Mouse (Mus musculus) cortical plate, adult 2 months (tissue): ENCODE data around the gene Xpa. TPM values are rescaled to one million over a fixed set of nuclear protein-coding genes. Genes with fewer than 3 reads are reported as not detected.

ENCODE experiments used
- H3K27ac ChIP-seq: fragments of 200-500 bp; 2 replicates; pipeline ENCODE4 v1.5.1; 2012; ENCODE audit warnings: low read length, control low read depth, inconsistent platforms; ENCODE audit not compliant: insufficient read depth
- H3K4me1 ChIP-seq: fragments of 200-500 bp; 2 replicates; pipeline ENCODE4 v1.6.1; 2011; ENCODE audit warnings: low read length; ENCODE audit not compliant: control insufficient read depth, insufficient read depth
- H3K4me3 ChIP-seq: fragments of 200-500 bp; 2 replicates; pipeline ENCODE4 v1.5.1; 2011; ENCODE audit warnings: mild to moderate bottlenecking, low read length, control low read depth; ENCODE audit not compliant: insufficient read depth
- CTCF ChIP-seq: fragments of 200-500 bp; IDR thresholded peaks from 2 replicates; pipeline ENCODE4 v1.5.1; 2011; ENCODE audit warnings: mild to moderate bottlenecking, control low read depth, low read length; ENCODE audit not compliant: insufficient read depth; ENCODE audit errors: extremely low read depth
- POLR2A ChIP-seq: fragments of 200-500 bp; IDR thresholded peaks from 2 replicates; pipeline ENCODE4 v1.6.1; 2011; ENCODE audit warnings: mild to moderate bottlenecking, low read length, control low read depth; ENCODE audit not compliant: insufficient read depth; ENCODE audit errors: extremely low read depth
- polyA plus RNA-seq: library from polyadenylated mRNA; depleted of rRNA; stranded (reverse); fragments of >200 nt; gene quantifications from 2 replicates; pipeline ENCODE4 v1.2.3, GENCODE M21; 2012

Gene Xpa
- polyA plus RNA-seq, 1 experiment, result 20.9 TPM

DNA sequence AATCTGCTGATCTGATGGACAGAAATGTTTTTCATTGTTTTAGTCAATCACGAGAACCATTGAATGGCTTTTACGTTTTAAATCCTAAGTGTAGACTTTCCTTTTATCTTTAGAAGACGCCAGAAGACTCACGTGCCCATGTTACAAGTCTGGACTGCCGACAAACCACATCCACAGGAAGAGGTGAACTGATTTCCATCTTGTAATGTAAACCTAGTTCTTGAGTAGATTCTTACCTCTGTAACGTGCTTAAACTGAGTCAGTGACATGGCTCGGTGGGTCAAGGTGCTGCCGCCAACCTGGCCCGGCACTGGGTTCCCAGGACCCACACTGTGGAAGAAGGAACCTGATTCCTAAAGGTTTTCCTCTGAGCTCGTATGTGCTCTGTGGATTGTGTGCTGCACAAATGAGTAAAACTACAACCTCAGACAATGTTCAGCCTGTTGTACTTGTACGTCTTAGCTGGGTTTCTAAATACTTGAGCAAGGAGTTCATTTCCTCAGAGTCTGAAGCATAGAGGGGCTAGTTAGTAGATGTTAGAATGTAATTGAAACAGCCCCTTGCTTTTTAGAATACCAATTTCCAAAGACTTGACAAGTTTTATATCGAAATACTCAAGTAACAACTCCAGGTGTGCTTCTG, 44.1 kb downstream of the Xpa start:
- TF ChIP-seq POLR2A (no peak), CTCF (no peak)
- no peaks in the 10 kb centered on the region for H3K4me1 ChIP-seq
- H3K27ac ChIP-seq, result no peak overlapping the region
- H3K4me3 ChIP-seq, result no peak overlapping the region

DNA sequence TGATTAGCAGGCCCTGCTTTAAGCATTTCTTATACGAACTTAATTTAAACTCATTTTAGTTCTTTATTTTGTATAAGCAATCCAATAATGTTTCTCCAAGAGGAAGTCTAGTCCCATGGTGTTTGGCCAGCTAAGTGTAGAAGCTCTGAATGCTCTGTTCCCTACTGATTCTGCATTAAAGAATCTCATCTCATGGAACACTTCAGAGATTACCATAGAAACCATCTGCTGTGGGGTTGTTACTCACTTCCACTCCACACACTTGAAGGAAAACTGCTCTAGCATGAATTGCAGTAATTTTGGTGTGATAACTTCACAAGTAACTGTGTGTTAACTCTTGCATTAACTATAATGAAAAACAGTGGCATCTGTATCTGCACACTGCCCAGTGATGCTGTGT, 49.2 kb downstream of the Xpa start:
- H3K27ac ChIP-seq, result peak overlapping the region; percentile 37; the same call in 1 of the 2 replicates
- peaks cover 4% of the 10 kb centered on the region; the same call in 1 of the 2 replicates for H3K4me1 ChIP-seq
- H3K4me3 ChIP-seq, result no peak overlapping the region
- TF ChIP-seq CTCF (no peak), POLR2A (no peak)

DNA sequence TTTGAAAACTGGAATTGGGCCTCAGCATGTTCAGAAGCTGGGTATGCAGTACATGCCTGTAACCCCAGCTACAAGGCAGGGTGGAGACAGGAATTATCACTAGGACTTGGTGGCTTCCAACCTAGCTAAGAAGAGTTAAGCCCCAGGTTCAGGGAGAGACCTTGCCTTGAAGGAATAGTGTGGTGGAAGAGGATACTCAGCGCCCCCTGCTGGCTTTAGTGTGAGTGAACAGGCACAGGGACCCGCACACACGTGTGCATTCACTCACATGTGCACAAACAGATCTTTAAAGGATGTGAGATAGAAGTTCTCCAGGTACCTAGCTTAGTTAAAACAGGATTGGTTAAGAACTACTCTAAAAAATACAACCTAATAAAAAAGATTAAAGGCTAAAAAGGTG, 51.8 kb downstream of the Xpa start:
- Histone ChIP-seq H3K4me1 (peaks cover 10% of the 10 kb centered on the region), H3K27ac (no peak overlapping the region), H3K4me3 (no peak overlapping the region)
- no peak; the same call in 1 of the 2 replicates for TF ChIP-seq CTCF
- no peak for TF ChIP-seq POLR2A

DNA sequence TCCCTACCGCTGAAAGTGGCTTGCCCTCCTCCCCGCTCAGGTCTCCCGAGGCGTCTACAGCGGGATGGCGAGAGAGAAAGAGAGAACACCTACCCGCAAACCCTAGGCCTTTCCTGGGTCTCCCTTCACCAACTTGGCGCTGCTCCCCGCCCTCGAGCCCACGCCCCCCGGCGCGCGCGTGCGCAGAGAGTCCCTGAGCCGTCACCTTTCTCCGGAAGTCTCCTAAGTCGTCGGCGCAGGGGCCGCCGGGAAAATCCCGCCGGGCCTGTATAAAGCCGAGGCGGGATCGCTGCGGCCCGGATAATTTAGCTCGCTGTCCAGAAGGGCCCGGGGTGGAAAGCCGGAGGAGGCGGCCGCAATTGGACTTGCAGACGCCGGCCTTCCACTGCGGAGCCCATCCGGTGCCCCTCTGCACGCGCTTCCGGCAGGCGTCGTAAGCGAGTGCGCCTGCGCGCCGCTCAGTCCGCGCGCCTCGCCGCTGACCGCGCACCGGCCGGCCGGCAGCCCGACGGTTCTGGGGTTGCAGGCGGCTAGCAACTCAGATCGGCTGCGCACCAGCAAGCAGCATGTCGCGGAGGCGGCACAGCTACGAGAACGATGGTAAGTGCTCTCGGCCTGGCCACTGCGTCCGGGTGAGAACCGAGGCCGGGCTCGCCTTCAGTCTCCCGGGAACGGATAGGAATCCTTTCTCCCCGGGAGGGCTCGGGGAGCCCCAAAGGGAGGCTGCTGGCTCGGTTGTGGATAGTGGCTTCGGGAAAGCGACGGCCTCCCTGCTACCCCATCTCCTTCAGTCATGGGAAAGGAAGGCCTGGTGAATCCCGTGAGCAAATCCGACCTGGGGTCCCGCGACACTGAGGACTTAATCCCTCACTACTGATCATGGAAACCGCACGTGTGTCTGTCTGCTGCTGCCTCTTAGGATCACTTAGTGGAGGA, 57.6 kb downstream of the Xpa start, which contains the start of the genes Ncbp1 and Tstd2:
Gene Ncbp1, plus strand, starts transcription at position 327 of the 936 bp plus-strand sequence.
Gene Tstd2, minus strand, starts transcription at position 408 of the 936 bp plus-strand sequence.
- Histone ChIP-seq H3K27ac (peak within 1 kb of the TSS; percentile 94), H3K4me3 (peak within 1 kb of the TSS; percentile 83), H3K4me1 (peaks cover 6% of the 10 kb centered on the region)
- peak; percentile 61 for TF ChIP-seq POLR2A
- TF ChIP-seq CTCF, result no peak

DNA sequence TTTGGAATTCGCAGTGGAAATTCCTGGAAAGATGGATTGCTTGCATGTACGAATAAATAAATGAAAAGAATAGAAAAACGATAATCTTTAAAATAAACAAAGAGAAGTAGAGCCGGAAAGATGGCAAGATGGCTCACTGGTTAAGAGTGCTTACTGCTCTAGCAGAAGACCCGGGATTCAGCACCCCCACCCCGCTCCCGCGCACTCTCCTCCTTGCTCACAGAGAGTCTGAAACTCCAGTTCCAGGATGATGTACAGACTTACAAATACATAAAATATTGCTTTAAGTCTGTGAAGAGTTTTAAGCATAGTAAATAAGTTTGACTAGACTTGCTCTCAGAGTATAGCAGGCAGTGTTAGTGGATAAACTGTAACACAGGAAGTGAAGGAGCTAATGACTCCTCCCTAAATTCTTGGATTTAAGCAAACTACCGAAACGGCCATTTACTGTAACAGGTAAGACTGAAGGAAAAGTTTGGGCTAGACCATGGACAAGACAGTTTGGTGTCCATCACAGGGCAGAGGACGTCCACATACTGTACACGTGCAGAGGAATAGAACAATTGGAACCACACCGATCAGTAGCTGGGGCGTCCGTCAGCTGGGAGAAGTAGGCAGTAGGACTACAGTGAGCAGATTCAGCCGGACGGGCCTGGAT, 58.4 kb downstream of the Xpa start:
- peak overlapping the region; percentile 83 for H3K4me3 ChIP-seq
- peaks cover 6% of the 10 kb centered on the region for H3K4me1 ChIP-seq
- 0 out of 2 replicates have a peak overlapping the region, but pooled peaks have one; percentile 94 for H3K27ac ChIP-seq
- no peak for TF ChIP-seq CTCF
- no peak for TF ChIP-seq POLR2A

DNA sequence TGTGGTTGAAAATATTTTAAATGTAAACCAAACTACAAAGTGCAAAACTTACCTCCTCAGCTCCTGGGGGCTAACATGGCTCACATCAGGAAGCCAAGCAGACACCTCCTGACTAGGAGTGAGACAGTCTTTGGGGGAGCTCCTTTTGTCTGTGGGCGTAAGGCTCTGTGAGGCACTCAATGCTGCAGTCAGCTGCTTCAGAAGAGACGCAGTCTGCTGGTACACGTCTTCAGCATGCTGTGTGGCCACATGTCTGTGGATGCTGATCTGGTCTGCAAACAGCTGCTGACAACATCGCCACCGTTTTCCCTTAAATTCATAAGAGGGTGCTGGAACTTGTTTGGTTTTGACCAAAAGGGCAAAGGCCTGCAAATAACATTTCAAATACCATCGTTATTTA, 64.3 kb downstream of the Xpa start:
- H3K4me1 ChIP-seq, result peaks cover 1% of the 10 kb centered on the region; the same call in 1 of the 2 replicates
- H3K4me3 ChIP-seq, result no peak overlapping the region
- H3K27ac ChIP-seq, result no peak overlapping the region
- TF ChIP-seq POLR2A, result no peak
- TF ChIP-seq CTCF, result no peak

DNA sequence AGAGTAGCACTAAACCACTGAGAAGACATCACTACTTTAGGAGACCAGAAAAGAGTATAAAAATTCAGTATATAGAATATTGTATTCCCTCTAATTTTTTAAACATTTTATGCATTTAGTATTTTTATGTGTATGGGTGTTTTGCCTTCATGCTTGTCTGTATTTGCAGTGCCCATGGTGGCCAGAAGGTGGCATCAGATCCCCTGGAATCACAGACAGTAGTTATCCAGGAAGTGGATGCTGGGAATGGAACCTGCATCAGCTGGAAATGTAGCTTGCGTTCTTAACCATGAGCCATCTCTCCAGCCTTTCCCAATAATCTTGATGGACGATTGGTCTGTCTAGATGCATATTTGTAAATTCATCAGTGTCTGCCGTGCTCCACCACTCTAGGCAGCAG, 65.9 kb downstream of the Xpa start:
- TF ChIP-seq POLR2A (no peak), CTCF (peak; percentile 66)
- no peak overlapping the region for H3K4me3 ChIP-seq
- H3K4me1 ChIP-seq, result peaks cover 1% of the 10 kb centered on the region; the same call in 1 of the 2 replicates
- no peak overlapping the region for H3K27ac ChIP-seq

DNA sequence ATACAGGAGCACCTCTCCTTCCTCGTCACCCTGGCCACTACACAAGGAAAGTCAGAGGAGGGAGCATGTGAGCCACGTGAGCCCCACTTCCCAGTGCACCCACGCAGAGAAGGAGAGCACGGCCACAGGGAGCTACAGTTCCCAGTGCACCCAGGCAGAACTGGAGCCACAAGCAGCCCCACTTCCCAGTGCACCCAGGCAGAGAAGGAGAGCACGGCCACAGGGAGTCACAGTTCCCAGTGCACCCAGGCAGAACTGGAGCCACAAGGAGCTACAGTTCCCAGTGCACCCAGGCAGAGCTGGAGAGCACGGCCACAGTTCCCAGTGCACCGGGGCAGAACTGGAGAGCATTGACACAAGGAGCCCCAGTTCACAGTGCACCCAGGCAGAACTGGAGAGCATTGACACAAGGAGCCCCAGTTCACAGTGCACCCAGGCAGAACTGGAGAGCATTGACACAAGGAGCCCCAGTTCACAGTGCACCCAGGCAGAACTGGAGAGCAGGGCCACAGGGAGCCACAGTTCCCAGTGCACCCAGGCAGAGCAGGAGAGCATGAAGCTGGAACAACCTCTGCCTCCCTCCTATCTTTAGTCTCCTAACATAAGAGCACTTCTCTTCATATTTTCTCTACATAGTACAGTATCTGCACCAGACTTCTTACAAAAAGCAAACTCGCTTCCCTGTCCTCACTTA, 66.7 kb downstream of the Xpa start:
- no peak overlapping the region for H3K27ac ChIP-seq
- TF ChIP-seq POLR2A, result no peak
- TF ChIP-seq CTCF, result no peak
- H3K4me1 ChIP-seq, result peaks cover 1% of the 10 kb centered on the region; the same call in 1 of the 2 replicates
- no peak overlapping the region for H3K4me3 ChIP-seq

DNA sequence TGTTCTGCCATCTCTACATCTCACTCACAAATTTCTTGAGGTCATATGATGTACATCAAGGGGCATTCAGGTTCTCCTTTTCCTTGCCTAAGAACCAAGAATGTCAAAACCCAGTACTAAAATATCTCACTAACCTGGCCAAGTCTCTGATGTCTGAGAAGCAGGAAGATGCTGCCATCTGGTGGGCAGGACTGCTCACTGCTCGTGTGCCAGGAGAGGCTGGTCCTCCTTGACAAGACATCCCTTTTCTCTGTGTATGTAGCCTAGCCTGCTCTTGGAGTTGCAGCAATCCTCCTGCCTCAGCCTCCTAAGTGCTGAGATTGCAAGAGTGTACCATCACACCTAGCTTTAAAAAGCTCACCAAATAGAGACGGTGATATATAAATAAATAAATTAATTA, 69.6 kb downstream of the Xpa start:
- Histone ChIP-seq H3K27ac (no peak overlapping the region), H3K4me3 (no peak overlapping the region), H3K4me1 (no peaks in the 10 kb centered on the region)
- peak; percentile 99 for TF ChIP-seq CTCF
- TF ChIP-seq POLR2A, result no peak
